Mouse (Mus musculus): ENCODE data around the gene Aars2. TPM values are rescaled to one million over a fixed set of nuclear protein-coding genes. Genes with fewer than 3 reads are reported as not detected.

Aars2 gene
- polyA plus RNA-seq, 1 experiment from 2014 or later = 20.5 TPM

DNA sequence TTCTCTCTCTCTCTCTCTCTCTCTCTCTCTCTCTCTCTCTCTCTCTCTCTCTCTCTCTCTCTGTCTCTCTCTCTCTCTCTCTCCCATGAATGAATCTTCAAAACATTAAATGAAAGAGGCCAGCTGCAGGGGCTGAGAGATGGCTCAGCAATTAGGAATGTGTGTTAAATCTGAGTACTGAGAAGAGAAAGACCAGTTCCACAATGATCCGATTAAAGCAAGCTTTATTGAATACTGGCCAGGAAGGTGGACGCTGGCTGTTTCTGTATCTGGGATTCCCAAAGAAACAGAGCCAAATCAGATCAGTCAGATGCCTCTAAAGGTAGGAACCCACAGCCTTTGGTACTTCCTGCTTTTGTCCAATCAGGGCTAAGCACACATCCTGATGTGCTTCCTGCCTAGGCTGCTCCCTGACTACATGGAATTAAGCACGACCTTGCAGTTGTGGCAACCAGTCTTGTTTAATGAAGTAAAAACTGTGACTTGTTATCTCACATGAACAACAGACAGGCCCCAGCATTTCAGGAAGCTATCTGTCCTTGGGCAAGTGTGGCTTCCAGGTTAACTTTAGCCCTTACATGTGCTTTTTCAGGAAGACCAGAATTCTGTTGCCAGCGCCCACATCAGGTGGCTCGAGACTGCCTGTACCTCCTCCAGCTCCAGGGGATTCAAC lies 3.2 kb upstream of the Aars2 start:
- Histone ChIP-seq H3K27me3 (replicated peaks) (no peaks in the 10 kb centered on the region), H3K4me2 (no peak overlapping the region), H3K36me3 (replicated peaks) (no peaks in the 10 kb centered on the region), H3K4me1 (peaks cover 11% of the 10 kb centered on the region), H3K9me3 (no peaks in the 10 kb centered on the region), H3K4me3 (no peak overlapping the region), H3K9ac (no peak overlapping the region), H3K27ac (no peak overlapping the region)
- 65% methylated on average over 5 of the region's 5 CpGs for WGBS
- ATAC-seq (replicated peaks) = no peak

- H3K36me3 ChIP-seq (replicated peaks) = no peaks in the 10 kb centered on the region
- peak; percentile 13 for ATAC-seq (replicated peaks)
- no peaks in the 10 kb centered on the region for H3K9me3 ChIP-seq
- H3K4me2 ChIP-seq = no peak overlapping the region
- WGBS = 77% methylated on average over 6 of the region's 6 CpGs
- H3K4me3 ChIP-seq = peak overlapping the region; percentile 81; the same call in 1 of the 2 replicates
- H3K27ac ChIP-seq = no peak overlapping the region
- H3K9ac ChIP-seq = no peak overlapping the region
- H3K27me3 ChIP-seq (replicated peaks) = no peaks in the 10 kb centered on the region
- peaks cover 11% of the 10 kb centered on the region for H3K4me1 ChIP-seq
Observed at GRCm38 (mm10) chr17:45505941-45506465, 638 bp upstream of the Aars2 start.

GRCm38 (mm10) chr17:45510871-45511270 lies 4.2 kb downstream of the Aars2 start:
- Histone ChIP-seq H3K9ac (no peak overlapping the region), H3K36me3 (replicated peaks) (no peaks in the 10 kb centered on the region), H3K4me3 (no peak overlapping the region), H3K27ac (no peak overlapping the region), H3K4me2 (no peak overlapping the region), H3K4me1 (peaks cover 11% of the 10 kb centered on the region), H3K27me3 (replicated peaks) (no peaks in the 10 kb centered on the region), H3K9me3 (no peaks in the 10 kb centered on the region)
- 94% methylated on average over 4 of the region's 4 CpGs for WGBS
- ATAC-seq (replicated peaks) = no peak

GRCm38 (mm10) chr17:45511757-45512156 lies 5.1 kb downstream of the Aars2 start:
- no peaks in the 10 kb centered on the region for H3K9me3 ChIP-seq
- WGBS = 90% methylated on average over 4 of the region's 4 CpGs
- peaks cover 7% of the 10 kb centered on the region for H3K4me1 ChIP-seq
- ATAC-seq (replicated peaks) = no peak
- no peak overlapping the region for H3K4me3 ChIP-seq
- no peak overlapping the region for H3K9ac ChIP-seq
- no peak overlapping the region for H3K4me2 ChIP-seq
- H3K36me3 ChIP-seq (replicated peaks) = no peaks in the 10 kb centered on the region
- H3K27me3 ChIP-seq (replicated peaks) = no peaks in the 10 kb centered on the region
- H3K27ac ChIP-seq = no peak overlapping the region

GRCm38 (mm10) chr17:45515204-45515726 lies 8.6 kb downstream of the Aars2 start:
- Histone ChIP-seq H3K36me3 (replicated peaks) (no peaks in the 10 kb centered on the region), H3K4me3 (no peak overlapping the region), H3K9me3 (no peaks in the 10 kb centered on the region), H3K9ac (no peak overlapping the region), H3K27me3 (replicated peaks) (no peaks in the 10 kb centered on the region), H3K4me1 (no peaks in the 10 kb centered on the region; the same call in 1 of the 2 replicates), H3K27ac (no peak overlapping the region), H3K4me2 (no peak overlapping the region)
- 48% methylated on average over 15 of the region's 15 CpGs for WGBS
- ATAC-seq (replicated peaks) = no peak

GRCm38 (mm10) chr17:45515806-45516205 lies 9.2 kb downstream of the Aars2 start:
- no peaks in the 10 kb centered on the region; the same call in 1 of the 2 replicates for H3K4me1 ChIP-seq
- H3K9me3 ChIP-seq = no peaks in the 10 kb centered on the region
- H3K27ac ChIP-seq = no peak overlapping the region
- H3K4me2 ChIP-seq = no peak overlapping the region
- no peaks in the 10 kb centered on the region for H3K27me3 ChIP-seq (replicated peaks)
- no peak overlapping the region for H3K9ac ChIP-seq
- no peaks in the 10 kb centered on the region for H3K36me3 ChIP-seq (replicated peaks)
- WGBS = 83% methylated on average over 10 of the region's 10 CpGs
- no peak for ATAC-seq (replicated peaks)
- H3K4me3 ChIP-seq = no peak overlapping the region

- no peak overlapping the region for H3K4me3 ChIP-seq
- no peaks in the 10 kb centered on the region for H3K9me3 ChIP-seq
- H3K36me3 ChIP-seq (replicated peaks) = no peaks in the 10 kb centered on the region
- no peak overlapping the region for H3K27ac ChIP-seq
- no peaks in the 10 kb centered on the region for H3K27me3 ChIP-seq (replicated peaks)
- no peaks in the 10 kb centered on the region; the same call in 1 of the 2 replicates for H3K4me1 ChIP-seq
- H3K9ac ChIP-seq = peak overlapping the region; percentile 8; the same call in 1 of the 2 replicates
- H3K4me2 ChIP-seq = no peak overlapping the region
- WGBS = 50% methylated on average over 8 of the region's 8 CpGs
- peak; percentile 28 for ATAC-seq (replicated peaks)
Observed at GRCm38 (mm10) chr17:45516488-45516887, 9.8 kb downstream of the Aars2 start.

DNA sequence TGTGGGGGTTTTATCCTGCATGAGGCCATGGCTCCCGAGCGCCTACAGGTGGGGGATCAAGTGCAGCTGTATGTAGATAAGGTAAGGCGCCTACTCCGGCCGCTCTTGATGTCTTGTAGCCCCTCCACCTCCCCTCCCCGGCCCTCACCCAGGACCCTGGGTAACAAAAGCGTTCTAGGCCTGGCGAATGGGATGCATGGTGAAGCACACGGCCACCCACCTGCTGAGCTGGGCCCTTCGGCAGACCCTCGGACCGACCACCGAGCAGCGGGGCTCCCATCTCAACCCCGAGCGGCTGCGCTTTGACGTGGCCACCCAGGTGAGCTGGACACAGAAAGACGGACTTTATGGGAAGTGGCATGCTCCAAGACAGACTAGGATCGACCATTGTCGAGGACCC lies 10.5 kb downstream of the Aars2 start:
- H3K9me3 ChIP-seq = no peaks in the 10 kb centered on the region
- no peaks in the 10 kb centered on the region for H3K27me3 ChIP-seq (replicated peaks)
- H3K4me2 ChIP-seq = no peak overlapping the region
- H3K4me1 ChIP-seq = no peaks in the 10 kb centered on the region; the same call in 1 of the 2 replicates
- H3K27ac ChIP-seq = no peak overlapping the region
- WGBS = 90% methylated on average over 21 of the region's 21 CpGs
- no peaks in the 10 kb centered on the region for H3K36me3 ChIP-seq (replicated peaks)
- peak; percentile 2; the same call in 1 of the 2 replicates for ATAC-seq (replicated peaks)
- H3K4me3 ChIP-seq = no peak overlapping the region
- H3K9ac ChIP-seq = no peak overlapping the region

DNA sequence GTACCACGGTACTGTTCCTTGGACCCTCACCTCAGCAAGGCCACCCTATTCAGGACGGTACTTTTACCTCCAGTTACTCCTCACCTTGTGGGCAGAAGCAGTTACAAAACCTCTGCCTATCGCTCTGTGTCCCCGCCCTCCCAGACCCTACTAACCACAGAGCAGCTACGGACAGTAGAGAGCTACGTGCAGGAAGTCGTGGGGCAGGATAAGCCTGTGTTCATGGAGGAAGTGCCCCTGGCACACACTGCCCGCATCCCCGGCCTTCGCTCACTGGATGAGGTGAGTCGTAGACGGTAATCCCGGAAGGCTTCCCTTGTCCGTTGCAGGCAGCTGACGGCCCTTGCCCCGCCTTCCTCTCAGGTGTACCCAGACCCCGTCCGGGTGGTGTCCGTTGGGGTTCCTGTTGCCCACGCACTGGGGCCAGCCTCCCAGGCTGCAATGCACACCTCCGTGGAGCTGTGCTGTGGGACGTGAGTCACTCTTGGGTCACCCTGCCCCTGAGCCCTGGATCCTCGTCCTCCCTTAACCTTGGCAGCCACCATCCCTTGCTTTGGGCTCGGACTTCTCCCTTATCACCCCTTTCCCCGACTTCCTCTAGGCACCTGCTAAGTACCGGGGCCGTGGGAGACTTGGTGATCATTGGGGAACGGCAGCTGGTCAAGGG lies 11.0 kb downstream of the Aars2 start:
- H3K9ac ChIP-seq = no peak overlapping the region
- peaks cover 4% of the 10 kb centered on the region for H3K4me1 ChIP-seq
- no peaks in the 10 kb centered on the region for H3K36me3 ChIP-seq (replicated peaks)
- H3K4me3 ChIP-seq = no peak overlapping the region
- no peak for ATAC-seq (replicated peaks)
- WGBS = 95% methylated on average over 28 of the region's 28 CpGs
- no peak overlapping the region for H3K4me2 ChIP-seq
- H3K27ac ChIP-seq = no peak overlapping the region
- H3K27me3 ChIP-seq (replicated peaks) = no peaks in the 10 kb centered on the region
- H3K9me3 ChIP-seq = no peaks in the 10 kb centered on the region

DNA sequence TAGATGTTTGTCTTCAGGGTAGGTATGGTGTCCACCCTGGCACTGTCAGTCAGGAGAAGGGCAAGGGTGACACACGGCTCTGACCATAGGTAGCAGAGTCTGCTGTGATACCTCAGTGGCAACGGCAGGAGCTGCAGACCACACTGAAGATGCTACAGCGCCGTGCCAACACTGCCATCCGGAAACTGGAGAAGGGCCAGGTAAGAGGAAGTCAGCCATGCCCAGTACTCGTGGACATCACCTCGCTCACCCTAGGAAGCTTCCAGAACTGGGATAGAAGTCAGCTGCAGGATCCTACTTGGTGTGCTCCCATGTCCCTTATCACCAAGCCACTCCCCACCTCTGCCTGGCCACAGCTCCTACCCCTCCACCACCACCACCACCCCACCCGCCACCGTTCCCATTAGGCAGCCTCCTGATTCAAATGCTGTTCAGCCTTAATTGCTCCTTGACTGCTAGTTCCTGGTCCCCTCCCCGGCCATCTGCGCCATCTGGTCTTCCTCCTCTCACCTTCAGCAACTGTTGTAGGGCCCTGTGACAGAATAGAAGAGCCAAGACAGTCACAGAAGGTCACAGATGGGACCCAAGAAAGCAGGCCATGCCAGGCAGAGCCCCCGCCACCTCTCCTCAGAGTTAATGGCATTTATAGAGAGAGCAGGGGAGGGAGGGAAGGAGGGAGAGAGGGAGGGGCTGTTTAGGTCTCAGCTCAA lies 12.3 kb downstream of the Aars2 start:
- 82% methylated on average over 12 of the region's 12 CpGs for WGBS
- Histone ChIP-seq H3K27me3 (replicated peaks) (no peaks in the 10 kb centered on the region), H3K36me3 (replicated peaks) (no peaks in the 10 kb centered on the region), H3K9ac (no peak overlapping the region), H3K4me2 (no peak overlapping the region), H3K4me3 (no peak overlapping the region), H3K4me1 (peaks cover 8% of the 10 kb centered on the region), H3K9me3 (no peaks in the 10 kb centered on the region), H3K27ac (no peak overlapping the region)
- no peak for ATAC-seq (replicated peaks)

- ATAC-seq (replicated peaks) = no peak
Observed at GRCm38 (mm10) chr17:45520136-45520535, 13.5 kb downstream of the Aars2 start.

DNA sequence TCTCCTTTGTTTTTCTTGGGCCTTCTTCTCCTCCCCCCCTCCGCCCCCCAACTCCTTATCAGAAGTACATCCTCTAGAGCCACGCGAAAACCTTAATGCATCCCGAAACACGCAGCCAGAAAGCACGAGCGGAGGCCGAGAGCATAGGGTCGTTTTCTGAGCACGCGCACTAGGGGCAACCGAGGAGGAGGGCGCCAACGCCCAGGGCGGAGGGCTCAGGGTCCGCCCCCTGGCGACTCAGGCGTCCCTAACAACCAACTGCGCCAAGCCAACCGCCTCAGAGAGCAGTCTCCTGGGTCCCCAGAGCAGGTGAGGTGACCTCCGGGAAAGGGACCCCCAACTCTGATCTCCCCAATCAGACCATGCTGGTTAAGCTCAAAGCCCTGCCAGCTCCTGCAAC lies 16.6 kb downstream of the Aars2 start, which contains the start of gene Tcte1:
TSS of gene Tcte1 (plus strand) at position 172 of the 400 bp plus-strand sequence.
- Histone ChIP-seq H3K27me3 (replicated peaks) (peaks cover 9% of the 10 kb centered on the region; the same call in 1 of the 2 replicates), H3K9me3 (no peaks in the 10 kb centered on the region), H3K9ac (peak within 1 kb of the TSS; percentile 44), H3K4me3 (peak within 1 kb of the TSS; percentile 38), H3K27ac (no peak within 1 kb of the TSS), H3K4me2 (peak within 1 kb of the TSS; percentile 74), H3K4me1 (peaks cover 8% of the 10 kb centered on the region), H3K36me3 (replicated peaks) (no peaks in the 10 kb centered on the region)
- 0% methylated on average over 21 of the region's 21 CpGs for WGBS
- peak; percentile 79 for ATAC-seq (replicated peaks)

More at GRCm38 (mm10) chr17:45520136-45520535, 13.5 kb downstream of the Aars2 start:
- Histone ChIP-seq H3K36me3 (replicated peaks) (no peaks in the 10 kb centered on the region), H3K4me1 (peaks cover 8% of the 10 kb centered on the region), H3K4me3 (no peak overlapping the region), H3K27me3 (replicated peaks) (peaks cover 3% of the 10 kb centered on the region; the same call in 1 of the 2 replicates), H3K27ac (no peak overlapping the region), H3K9ac (no peak overlapping the region), H3K4me2 (no peak overlapping the region), H3K9me3 (no peaks in the 10 kb centered on the region)
- WGBS = 86% methylated on average over 11 of the region's 11 CpGs
